12 mouse cellular contexts compared by ENCODE assay signal in genomic region chr16:91140457-91140856, GRCm38 (mm10). TPM values are rescaled to one million over a fixed set of nuclear protein-coding genes. Genes with fewer than 3 reads are reported as not detected.
DNase-seq lines count a peak whose midpoint lies in the region; ATAC-seq and TF ChIP-seq lines count a peak whose summit lies in the region.
"Had no signal": no experiment of that assay in that cellular context is flagged by ENCODE, and none has a peak within 500 bp of the region (broad histone marks: within the 10 kb centered on the region; RNA-seq: fewer than 3 reads in every experiment).

No protein-coding gene starts in this region.

- no peak for TF ChIP-seq CTCF in cerebellum, adult 2 months (IDR thresholded peaks at IDR 0.05; ENCODE audit: borderline replicate concordance, insufficient read depth, low read depth, low read length)

- H3K4me1 ChIP-seq in cerebellum, adult 2 months (ENCODE audit: control insufficient read depth, insufficient read depth, low read length) = no peaks in the 10 kb centered on the region
- H3K4me1 ChIP-seq in embryonic facial prominence, embryonic 14.5 days (ENCODE audit: control insufficient read depth, insufficient read depth, low read length) = no peaks in the 10 kb centered on the region
- peaks cover 4% of the 10 kb centered on the region for H3K4me1 ChIP-seq in hindbrain, embryonic 16.5 days (ENCODE audit: control insufficient read depth, insufficient read depth, low read depth, low read length)
- no peaks in the 10 kb centered on the region for H3K4me1 ChIP-seq in neural tube, embryonic 11.5 days (ENCODE audit: control insufficient read depth, insufficient read depth, low read length)

- H3K9me3 ChIP-seq in embryonic facial prominence, embryonic 14.5 days (ENCODE audit: control insufficient read depth, low read length) = peaks cover 11% of the 10 kb centered on the region; the same call in 1 of the 2 replicates
- peaks cover 9% of the 10 kb centered on the region for H3K9me3 ChIP-seq in hindbrain, embryonic 16.5 days (ENCODE audit: control insufficient read depth, low read length)
- no peaks in the 10 kb centered on the region for H3K9me3 ChIP-seq in neural tube, embryonic 11.5 days (ENCODE audit: control insufficient read depth, low read length)

- 0 out of 2 replicates have a peak overlapping the region, but pooled peaks have one; percentile 5 for H3K4me2 ChIP-seq in embryonic facial prominence, embryonic 14.5 days (ENCODE audit: low read depth, low read length)
- H3K4me2 ChIP-seq in hindbrain, embryonic 16.5 days (ENCODE audit: low read length) = no peak overlapping the region; the same call in 1 of the 2 replicates
- H3K4me2 ChIP-seq in neural tube, embryonic 11.5 days (ENCODE audit: low read depth) = peak overlapping the region; percentile 19; the same call in 1 of the 2 replicates
- H3K4me2 ChIP-seq: lung, embryonic 14.5 days had no signal

- no peaks in the 10 kb centered on the region; the same call in 1 of the 2 replicates for H3K27me3 ChIP-seq in cerebellum, adult 2 months (ENCODE audit: control insufficient read depth, insufficient read depth, low read length)
- peaks cover 45% of the 10 kb centered on the region for H3K27me3 ChIP-seq in embryonic facial prominence, embryonic 14.5 days (replicated peaks; ENCODE audit: control insufficient read depth, insufficient read depth, low read length)
- H3K27me3 ChIP-seq in hindbrain, embryonic 16.5 days (replicated peaks; ENCODE audit: control insufficient read depth, insufficient read depth, low read length) = peaks cover 25% of the 10 kb centered on the region
- peaks cover 49% of the 10 kb centered on the region for H3K27me3 ChIP-seq in neural tube, embryonic 11.5 days (ENCODE audit: control insufficient read depth, insufficient read depth, low read length)

- no peaks in the 10 kb centered on the region for H3K36me3 ChIP-seq in embryonic facial prominence, embryonic 14.5 days (ENCODE audit: control insufficient read depth, insufficient read depth, low read length)
- no peaks in the 10 kb centered on the region for H3K36me3 ChIP-seq in hindbrain, embryonic 16.5 days (ENCODE audit: control insufficient read depth, insufficient read depth, low read length)
- H3K36me3 ChIP-seq in neural tube, embryonic 11.5 days (ENCODE audit: control insufficient read depth, insufficient read depth, low read length) = no peaks in the 10 kb centered on the region
- H3K36me3 ChIP-seq: G1E had no signal

- TF ChIP-seq POLR2A in cerebellum, adult 2 months (IDR thresholded peaks at IDR 0.05; ENCODE audit: borderline replicate concordance, insufficient read depth, low read length) = no peak

- ATAC-seq in embryonic facial prominence, embryonic 14.5 days (ENCODE audit: low read depth) = peak; percentile 92
- peak; percentile 88 for ATAC-seq in hindbrain, embryonic 16.5 days
- peak; percentile 82 for ATAC-seq in neural tube, embryonic 11.5 days (ENCODE audit: insufficient read depth, low FRiP score, low TSS enrichment)
- ATAC-seq in megakaryocyte, adult 5-6 weeks (ENCODE audit: poor library complexity, severe bottlenecking) = no peak

- WGBS in cerebellum, adult 2 months = 8% methylated on average over 10 of the region's 10 CpGs
- WGBS in embryonic facial prominence, embryonic 14.5 days = 20% methylated on average over 10 of the region's 10 CpGs
- WGBS in hindbrain, embryonic 16.5 days = 4% methylated on average over 10 of the region's 10 CpGs
- WGBS in neural tube, embryonic 11.5 days = 16% methylated on average over 10 of the region's 10 CpGs

- H3K27ac ChIP-seq in cerebellum, adult 2 months (ENCODE audit: insufficient read depth, low read length) = no peak overlapping the region
- H3K27ac ChIP-seq in embryonic facial prominence, embryonic 14.5 days (replicated peaks; ENCODE audit: low read depth, low read length) = no peak overlapping the region
- H3K27ac ChIP-seq in hindbrain, embryonic 16.5 days (ENCODE audit: low read depth, low read length) = no peak overlapping the region
- H3K27ac ChIP-seq in neural tube, embryonic 11.5 days (ENCODE audit: low read depth, low read length) = no peak overlapping the region
- H3K27ac ChIP-seq: layer of hippocampus, adult 2 months had no signal

- DNase-seq in cerebellum, postnatal 10 days = peak; percentile 67 to 75
- no peak for DNase-seq in cerebellum, adult 2 months
- peak; percentile 79 for DNase-seq in embryonic facial prominence, embryonic 14.5 days (ENCODE audit: low spot score)
- peak; percentile 35 for DNase-seq in neural tube, embryonic 11.5 days (ENCODE audit: low spot score)
- DNase-seq in urinary bladder, postnatal 25 days (ENCODE audit: low spot score) = no peak
- DNase-seq in frontal cortex, postnatal 36 days (ENCODE audit: low spot score in 2 of 2) = no peak
- DNase-seq: adrenal gland, postnatal 14 days had no signal

- H3K4me3 ChIP-seq in cerebellum, adult 2 months (replicated peaks; ENCODE audit: insufficient read depth, low read depth, low read length) = no peak overlapping the region
- H3K4me3 ChIP-seq in embryonic facial prominence, embryonic 14.5 days (ENCODE audit: low read depth, low read length) = no peak overlapping the region
- H3K4me3 ChIP-seq in hindbrain, embryonic 16.5 days (ENCODE audit: low read length) = no peak overlapping the region
- no peak overlapping the region for H3K4me3 ChIP-seq in neural tube, embryonic 11.5 days (ENCODE audit: low read depth, low read length)
- H3K4me3 ChIP-seq: layer of hippocampus, adult 2 months had no signal

- no peak overlapping the region for H3K9ac ChIP-seq in embryonic facial prominence, embryonic 14.5 days (ENCODE audit: low read depth, low read length)
- H3K9ac ChIP-seq in hindbrain, embryonic 16.5 days (ENCODE audit: low read depth, low read length) = no peak overlapping the region
- no peak overlapping the region for H3K9ac ChIP-seq in neural tube, embryonic 11.5 days (ENCODE audit: low read length)
- H3K9ac ChIP-seq: lung, embryonic 14.5 days had no signal

RNA-seq across cellular contexts. Expression of gene 4932438H23Rik, which starts 45.5 kb away (rescaled TPM):
- 1.4 and 2.1 TPM in 2 replicates for polyA plus RNA-seq in cerebellum, adult 2 months (2012; rRNA removed)
- 0.49 and 0.72 TPM in 2 replicates for polyA plus RNA-seq in embryonic facial prominence, embryonic 14.5 days (2014; fragmentation: Nextera tagmentation; extraction: Ambion mirVana)
- polyA plus RNA-seq in hindbrain, embryonic 16.5 days (2015; fragmentation: Nextera tagmentation; extraction: Ambion mirVana) = 0.88 and 1.9 TPM in 2 replicates
- polyA plus RNA-seq in neural tube, embryonic 11.5 days (2014; fragmentation: Nextera tagmentation; extraction: Ambion mirVana) = 0.15 TPM in 1 of 2 replicates, not detected in the other
- 0.09 TPM in 1 of 2 replicates, not detected in the other for total RNA-seq in megakaryocyte, adult 5-6 weeks (2015)
- total RNA-seq in megakaryocyte, adult 5-6 weeks (2017) = 0.12 and 0.15 TPM in 2 replicates
- total RNA-seq: adrenal gland, postnatal 14 days had no signal

Comparison
In these comparisons a context has a peak if more than half of its experiments do, and no peak if none do; other contexts are left out.
1. DNase-seq: peak in cerebellum, postnatal 10 days (2 of 2), embryonic facial prominence, embryonic 14.5 days (single experiment) and neural tube, embryonic 11.5 days (single experiment); none in cerebellum, adult 2 months (0 of 2), urinary bladder, postnatal 25 days (single experiment) and frontal cortex, postnatal 36 days (0 of 2).